ENCODE assay signal across 8 mouse cellular contexts in genomic region chr6:124463881-124464291, GRCm38 (mm10). TPM values are rescaled to one million over a fixed set of nuclear protein-coding genes. Genes with fewer than 3 reads are reported as not detected.
DNase-seq lines count a peak whose midpoint lies in the region; ATAC-seq and TF ChIP-seq lines count a peak whose summit lies in the region.
"Had no signal": no experiment of that assay in that cellular context is flagged by ENCODE, and none has a peak within 500 bp of the region (broad histone marks: within the 10 kb centered on the region; RNA-seq: fewer than 3 reads in every experiment).

No protein-coding gene starts in this region.

- peak overlapping the region; percentile 76 for H3K4me2 ChIP-seq in embryonic facial prominence, embryonic 14.5 days (ENCODE audit: low read depth, low read length)
- H3K4me2 ChIP-seq in limb, embryonic 14.5 days (replicated peaks; ENCODE audit: low read depth, low read length, severe bottlenecking) = peak overlapping the region; percentile 67

- WGBS in thymus, adult 2 months = 2% methylated on average over 8 of the region's 8 CpGs
- 24% methylated on average over 8 of the region's 8 CpGs for WGBS in embryonic facial prominence, embryonic 14.5 days
- 21% methylated on average over 8 of the region's 8 CpGs for WGBS in limb, embryonic 14.5 days

- H3K9ac ChIP-seq in embryonic facial prominence, embryonic 14.5 days (ENCODE audit: low read depth, low read length) = no peak overlapping the region
- no peak overlapping the region; the same call in 1 of the 2 replicates for H3K9ac ChIP-seq in limb, embryonic 14.5 days (ENCODE audit: low read depth, low read length, severe bottlenecking)

- peak; percentile 33 for DNase-seq in thymus, adult 2 months
- DNase-seq in thymus, postnatal 10 days (ENCODE audit: low spot score in 2 of 2) = no peak
- DNase-seq in embryonic facial prominence, embryonic 14.5 days (ENCODE audit: low spot score) = no peak
- no peak for DNase-seq in limb, embryonic 14.5 days (ENCODE audit: low spot score)
- DNase-seq in right cerebral cortex, postnatal 10 days (ENCODE audit: low spot score in 2 of 2) = peak; percentile 62 to 74
- no peak for DNase-seq in embryo, embryonic 11 days
- DNase-seq in yolk sac, embryonic 10.5 days (ENCODE audit: low spot score) = no peak

- H3K4me1 ChIP-seq in thymus, adult 2 months (replicated peaks; ENCODE audit: control insufficient read depth, insufficient read depth, low read length) = peaks cover 15% of the 10 kb centered on the region
- no peaks in the 10 kb centered on the region for H3K4me1 ChIP-seq in embryonic facial prominence, embryonic 14.5 days (ENCODE audit: control insufficient read depth, insufficient read depth, low read length)
- no peaks in the 10 kb centered on the region for H3K4me1 ChIP-seq in limb, embryonic 14.5 days (ENCODE audit: control insufficient read depth, insufficient read depth, low read length)

- no peak overlapping the region for H3K27ac ChIP-seq in thymus, adult 2 months (ENCODE audit: control insufficient read depth, insufficient read depth, low read length)
- no peak overlapping the region for H3K27ac ChIP-seq in embryonic facial prominence, embryonic 14.5 days (replicated peaks; ENCODE audit: low read depth, low read length)
- no peak overlapping the region for H3K27ac ChIP-seq in limb, embryonic 14.5 days (replicated peaks; ENCODE audit: low read depth, low read length)
- H3K27ac ChIP-seq: macrophage had no signal

- TF ChIP-seq CTCF in thymus, adult 2 months (IDR thresholded peaks at IDR 0.05; ENCODE audit: borderline replicate concordance, control insufficient read depth, extremely low read depth, insufficient read depth, low read length, poor library complexity) = no peak

- no peak; the same call in 1 of the 2 replicates for ATAC-seq in embryonic facial prominence, embryonic 14.5 days (ENCODE audit: low read depth)
- no peak for ATAC-seq in limb, embryonic 14.5 days (ENCODE audit: low FRiP score, low read depth)

- H3K4me3 ChIP-seq in thymus, adult 2 months (ENCODE audit: control insufficient read depth, insufficient read depth, low read length) = 0 out of 2 replicates have a peak overlapping the region, but pooled peaks have one; percentile 5
- peak overlapping the region; percentile 47 for H3K4me3 ChIP-seq in embryonic facial prominence, embryonic 14.5 days (ENCODE audit: low read depth, low read length)
- H3K4me3 ChIP-seq in limb, embryonic 14.5 days (replicated peaks; ENCODE audit: low read length) = peak overlapping the region; percentile 40

- TF ChIP-seq POLR2A in thymus, adult 2 months (IDR thresholded peaks at IDR 0.05; ENCODE audit: control insufficient read depth, extremely low read depth, insufficient read depth, low read length, poor library complexity) = no peak
- TF ChIP-seq POLR2A in limb, embryonic 14.5 days (IDR thresholded peaks at IDR 0.05; ENCODE audit: borderline replicate concordance, extremely low read depth, insufficient read depth, insufficient read length) = no peak

- no peaks in the 10 kb centered on the region for H3K27me3 ChIP-seq in thymus, adult 2 months (ENCODE audit: control insufficient read depth, insufficient read depth, low read length)
- no peaks in the 10 kb centered on the region for H3K27me3 ChIP-seq in embryonic facial prominence, embryonic 14.5 days (replicated peaks; ENCODE audit: control insufficient read depth, insufficient read depth, low read length)
- H3K27me3 ChIP-seq in limb, embryonic 14.5 days (ENCODE audit: control insufficient read depth, insufficient read depth, low read length) = no peaks in the 10 kb centered on the region

- no peaks in the 10 kb centered on the region for H3K36me3 ChIP-seq in thymus, adult 2 months (ENCODE audit: control insufficient read depth, insufficient read depth, low read length)
- no peaks in the 10 kb centered on the region for H3K36me3 ChIP-seq in embryonic facial prominence, embryonic 14.5 days (ENCODE audit: control insufficient read depth, insufficient read depth, low read length)
- H3K36me3 ChIP-seq in limb, embryonic 14.5 days (ENCODE audit: control insufficient read depth, insufficient read depth, low read length) = no peaks in the 10 kb centered on the region

- no peaks in the 10 kb centered on the region for H3K9me3 ChIP-seq in embryonic facial prominence, embryonic 14.5 days (ENCODE audit: control insufficient read depth, low read length)
- no peaks in the 10 kb centered on the region for H3K9me3 ChIP-seq in limb, embryonic 14.5 days (ENCODE audit: control insufficient read depth, low read length)

RNA-seq across cellular contexts. Expression of gene Clstn3, which starts 0.7 kb away (rescaled TPM):
- polyA plus RNA-seq in thymus, adult 2 months (2012; rRNA removed) = 9.0 and 16.6 TPM in 2 replicates
- polyA plus RNA-seq in embryonic facial prominence, embryonic 14.5 days (2014; fragmentation: Nextera tagmentation; extraction: Ambion mirVana) = 7.7 and 9.7 TPM in 2 replicates
- 11.2 and 16.3 TPM in 2 replicates for polyA plus RNA-seq in limb, embryonic 14.5 days (2012; rRNA removed)
- polyA plus RNA-seq in limb, embryonic 14.5 days (2014; fragmentation: Nextera tagmentation; extraction: Ambion mirVana) = 5.1 and 6.4 TPM in 2 replicates

RNA-seq across cellular contexts. Expression of gene C1rl, which starts 29.0 kb away (rescaled TPM):
- 1.2 and 1.5 TPM in 2 replicates for polyA plus RNA-seq in thymus, adult 2 months (2012; rRNA removed)
- polyA plus RNA-seq in embryonic facial prominence, embryonic 14.5 days (2014; fragmentation: Nextera tagmentation; extraction: Ambion mirVana) = 0.31 and 0.39 TPM in 2 replicates
- 0.47 and 0.64 TPM in 2 replicates for polyA plus RNA-seq in limb, embryonic 14.5 days (2012; rRNA removed)
- polyA plus RNA-seq in limb, embryonic 14.5 days (2014; fragmentation: Nextera tagmentation; extraction: Ambion mirVana) = 0.81 and 0.83 TPM in 2 replicates

RNA-seq across cellular contexts. Expression of gene C1ra, which starts 48.3 kb away (rescaled TPM):
- polyA plus RNA-seq in thymus, adult 2 months (2012; rRNA removed) = 9.9 and 11.3 TPM in 2 replicates
- polyA plus RNA-seq in embryonic facial prominence, embryonic 14.5 days (2014; fragmentation: Nextera tagmentation; extraction: Ambion mirVana) = 2.8 and 3.4 TPM in 2 replicates
- 1.4 and 2.1 TPM in 2 replicates for polyA plus RNA-seq in limb, embryonic 14.5 days (2012; rRNA removed)
- 1.7 and 1.9 TPM in 2 replicates for polyA plus RNA-seq in limb, embryonic 14.5 days (2014; fragmentation: Nextera tagmentation; extraction: Ambion mirVana)

RNA-seq across cellular contexts. Expression of gene Pex5, which starts 49.0 kb away (rescaled TPM):
- polyA plus RNA-seq in thymus, adult 2 months (2012; rRNA removed) = 47.6 and 49.2 TPM in 2 replicates
- polyA plus RNA-seq in embryonic facial prominence, embryonic 14.5 days (2014; fragmentation: Nextera tagmentation; extraction: Ambion mirVana) = 38.6 and 43.6 TPM in 2 replicates
- 53.9 and 60.7 TPM in 2 replicates for polyA plus RNA-seq in limb, embryonic 14.5 days (2012; rRNA removed)
- 34.7 and 43.3 TPM in 2 replicates for polyA plus RNA-seq in limb, embryonic 14.5 days (2014; fragmentation: Nextera tagmentation; extraction: Ambion mirVana)

Comparison
In these comparisons a context has a peak if more than half of its experiments do, and no peak if none do; other contexts are left out.
1. DNase-seq: peak in thymus, adult 2 months (single experiment) and right cerebral cortex, postnatal 10 days (2 of 2); none in thymus, postnatal 10 days (0 of 2), embryonic facial prominence, embryonic 14.5 days (single experiment), limb, embryonic 14.5 days (single experiment), embryo, embryonic 11 days (single experiment) and yolk sac, embryonic 10.5 days (single experiment).
2. Peak in every context shown above with its lines, with median percentiles within 50 percentile points of each other: H3K4me3 ChIP-seq.